Comparison of ENCODE assay signal across 14 mouse cellular contexts in the genomic region with DNA sequence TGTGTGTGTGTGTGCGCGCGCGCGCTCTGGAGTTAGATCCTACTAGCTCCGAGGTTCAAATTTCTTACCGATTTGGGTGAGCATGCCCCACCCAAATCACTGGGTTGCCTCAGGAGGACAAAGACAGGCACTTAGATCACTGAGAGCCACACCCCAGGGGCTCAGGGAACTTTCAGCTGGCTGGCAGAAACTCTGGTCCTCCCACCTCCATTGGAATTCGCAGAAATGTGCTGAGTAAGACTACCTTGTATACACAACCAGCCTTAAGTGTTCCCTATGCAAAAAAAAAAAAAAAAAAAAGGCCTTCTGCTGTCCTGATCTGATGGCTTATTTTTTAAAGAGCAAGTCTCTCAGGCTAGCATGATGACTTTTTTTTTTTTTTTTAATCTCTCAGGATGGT. TPM values are rescaled to one million over a fixed set of nuclear protein-coding genes. Genes with fewer than 3 reads are reported as not detected.
A peak's percentile ranks its signal among the peaks of the same experiment; 100 is the strongest.
DNase-seq lines count a peak whose midpoint lies in the region; ATAC-seq and TF ChIP-seq lines count a peak whose summit lies in the region.
"Had no signal": no experiment of that assay in that cellular context is flagged by ENCODE, and none has a peak within 500 bp of the region (broad histone marks: within the 10 kb centered on the region; RNA-seq: fewer than 3 reads in every experiment).

No protein-coding gene starts in this region.

- H3K27me3 ChIP-seq in kidney, adult 2 months (replicated peaks; ENCODE audit: control insufficient read depth, insufficient read depth, low read length): no peaks in the 10 kb centered on the region
- H3K27me3 ChIP-seq in forebrain, embryonic 14.5 days (replicated peaks; ENCODE audit: control insufficient read depth, insufficient read depth, low read length): no peaks in the 10 kb centered on the region
- H3K27me3 ChIP-seq: liver, embryonic 12.5 days had no signal

- WGBS in kidney, adult 2 months: 64% methylated on average over 8 of the region's 8 CpGs
- WGBS in forebrain, embryonic 14.5 days: 57% methylated on average over 8 of the region's 8 CpGs

- H3K4me2 ChIP-seq in forebrain, embryonic 14.5 days (ENCODE audit: low read length): no peak overlapping the region
- H3K4me2 ChIP-seq: liver, embryonic 12.5 days had no signal

- no peak for ATAC-seq in forebrain, embryonic 14.5 days
- ATAC-seq: hindbrain, postnatal 0 days; liver, embryonic 12.5 days had no signal

- no peak overlapping the region for H3K4me3 ChIP-seq in kidney, adult 2 months (ENCODE audit: insufficient read depth, low read depth, low read length)
- H3K4me3 ChIP-seq in forebrain, embryonic 14.5 days (ENCODE audit: low read depth, low read length): no peak overlapping the region
- H3K4me3 ChIP-seq: liver, embryonic 12.5 days; midbrain, embryonic 10.5 days had no signal

- peak; percentile 3 for DNase-seq in kidney, adult 2 months
- DNase-seq in kidney, adult 11 months: no peak
- peak; percentile 96 for DNase-seq in ES-CJ7 (ENCODE audit: low read depth, low spot score)
- DNase-seq in ZHBTc4 (ENCODE audit: low read depth, low spot score): peak; percentile 95
- peak; percentile 50 for DNase-seq in lung, postnatal 25 days (ENCODE audit: low spot score)
- no peak for DNase-seq in layer of hippocampus, adult 18-20 months (ENCODE audit: low spot score in 2 of 2)
- no peak for DNase-seq in forebrain, embryonic 14.5 days (ENCODE audit: low spot score)
- no peak for DNase-seq in neural tube, embryonic 10.5 days (ENCODE audit: extremely low spot score, low spot score)
- DNase-seq: cerebellum, adult 11-12 months; heart, adult 11 months; heart, postnatal 10 days had no signal

- no peak overlapping the region for H3K27ac ChIP-seq in kidney, adult 2 months (ENCODE audit: insufficient read depth, low read depth, low read length)
- no peak overlapping the region for H3K27ac ChIP-seq in forebrain, embryonic 14.5 days (ENCODE audit: low read depth, low read length)
- H3K27ac ChIP-seq: hindbrain, postnatal 0 days; liver, embryonic 12.5 days; midbrain, embryonic 10.5 days had no signal

- no peak overlapping the region for H3K9ac ChIP-seq in forebrain, embryonic 14.5 days (ENCODE audit: low read length)
- H3K9ac ChIP-seq: liver, embryonic 12.5 days had no signal

- no peaks in the 10 kb centered on the region for H3K36me3 ChIP-seq in kidney, adult 2 months (ENCODE audit: control insufficient read depth, insufficient read depth, low read length)
- peaks cover 8% of the 10 kb centered on the region; the same call in 1 of the 2 replicates for H3K36me3 ChIP-seq in forebrain, embryonic 14.5 days (ENCODE audit: control insufficient read depth, insufficient read depth, low read length)
- H3K36me3 ChIP-seq: liver, embryonic 12.5 days had no signal

- H3K4me1 ChIP-seq in kidney, adult 2 months (ENCODE audit: control insufficient read depth, insufficient read depth, low read length): no peaks in the 10 kb centered on the region
- H3K4me1 ChIP-seq in forebrain, embryonic 14.5 days (ENCODE audit: control insufficient read depth, insufficient read depth, low read length): peaks cover 20% of the 10 kb centered on the region

- TF ChIP-seq POLR2A in kidney, adult 2 months (IDR thresholded peaks at IDR 0.05; ENCODE audit: low read depth, low read length): no peak

- no peak for TF ChIP-seq CTCF in kidney, adult 2 months (conservative IDR thresholded peaks at IDR 0.05; ENCODE audit: insufficient read depth, insufficient read length, low read depth, low read length)

- no peaks in the 10 kb centered on the region for H3K9me3 ChIP-seq in forebrain, embryonic 14.5 days (replicated peaks; ENCODE audit: control insufficient read depth, low read length)
- H3K9me3 ChIP-seq: liver, embryonic 12.5 days; midbrain, embryonic 10.5 days had no signal

RNA-seq across cellular contexts. Expression of a gene that starts 30.1 kb away (rescaled TPM):
- 3.5 and 4.4 TPM in 2 replicates for polyA plus RNA-seq in kidney, adult 2 months (2012; rRNA removed)
- total RNA-seq in layer of hippocampus, adult 18-20 months (2021): 10 to 100 TPM; 42.8 to 53.0 TPM
- polyA plus RNA-seq in forebrain, embryonic 14.5 days (2014; fragmentation: Nextera tagmentation; extraction: Ambion mirVana): 17.5 and 24.5 TPM in 2 replicates

Comparison
In these comparisons a context has a peak if more than half of its experiments do, and no peak if none do; other contexts are left out.
1. DNase-seq: peak in kidney, adult 2 months (single experiment), ES-CJ7 (single experiment), ZHBTc4 (single experiment) and lung, postnatal 25 days (single experiment); none in kidney, adult 11 months (single experiment), layer of hippocampus, adult 18-20 months (0 of 2), forebrain, embryonic 14.5 days (single experiment) and neural tube, embryonic 10.5 days (single experiment).